Mouse (Mus musculus): ENCODE results near the gene Rexo1. TPM values are rescaled to one million over a fixed set of nuclear protein-coding genes. Genes with fewer than 3 reads are reported as not detected.
A peak's percentile ranks its signal among the peaks of the same experiment; 100 is the strongest.

Gene Rexo1
- total RNA-seq, 1 experiment: 27.4 TPM

- Histone ChIP-seq H3K9ac (ENCODE audit: insufficient read depth, low read depth, low read length, poor library complexity, severe bottlenecking) (no peak overlapping the region), H3K4me3 (ENCODE audit: insufficient read depth in 1 of 2, low read depth in 1 of 2, low read length in 2 of 2, poor library complexity in 1 of 2, severe bottlenecking in 1 of 2) (no peak overlapping the region), H3K4me1 (ENCODE audit: control insufficient read depth in 2 of 2, insufficient read depth in 2 of 2, low read length in 2 of 2, poor library complexity in 1 of 2) (peaks cover 3 to 4% of the 10 kb centered on the region in 2 experiments; a peak in 1 of 4 replicates), H3K36me3 (ENCODE audit: control insufficient read depth, insufficient read depth, low read length, poor library complexity, severe bottlenecking) (no peaks in the 10 kb centered on the region), H3K9me3 (ENCODE audit: control insufficient read depth, insufficient read depth, low read depth, low read length) (no peaks in the 10 kb centered on the region), H3K27ac (ENCODE audit: insufficient read depth, low read depth, low read length, poor library complexity, severe bottlenecking) (no peak overlapping the region)
- TF ChIP-seq HCFC1 (IDR thresholded peaks at IDR 0.05; ENCODE audit: borderline replicate concordance, insufficient read depth, low read length) (no peak), CHD2 (IDR thresholded peaks at IDR 0.05; ENCODE audit: low read depth, low read length) (no peak)
- DNase-seq (ENCODE audit: low read depth, low spot score): no peak
- in situ Hi-C loops (cut with MboI; ENCODE audit: low sequenced_read_pairs in 2 of 2, unreplicated experiment in 2 of 2): loop anchor here in 1 of 2 experiments (5.0 kb wide), 1 partner anchor 59 kb away; no protein-coding TSS in a partner anchor
These were observed 55.1 kb downstream of the Rexo1 start for GRCm38 (mm10) chr10:80506222-80506621.

GRCm38 (mm10) chr10:80504724-80505123, 56.6 kb downstream of the Rexo1 start:
- DNase-seq (ENCODE audit: low read depth, low spot score): no peak
- peak overlapping the region in 1 of 2 experiments; percentile 13; a peak in 1 of 4 replicates for H3K4me3 ChIP-seq (ENCODE audit: insufficient read depth in 1 of 2, low read depth in 1 of 2, low read length in 2 of 2, poor library complexity in 1 of 2, severe bottlenecking in 1 of 2)

GRCm38 (mm10) chr10:80503599-80504220, 57.6 kb downstream of the Rexo1 start:
- Histone ChIP-seq H3K4me1 (ENCODE audit: control insufficient read depth in 2 of 2, insufficient read depth in 2 of 2, low read length in 2 of 2, poor library complexity in 1 of 2) (peaks cover 0 to 3% of the 10 kb centered on the region in 2 experiments; a peak in 1 of 4 replicates), H3K27ac (ENCODE audit: insufficient read depth, low read depth, low read length, poor library complexity, severe bottlenecking) (no peak overlapping the region), H3K4me3 (ENCODE audit: insufficient read depth in 1 of 2, low read depth in 1 of 2, low read length in 2 of 2, poor library complexity in 1 of 2, severe bottlenecking in 1 of 2) (no peak overlapping the region; a peak in 1 of 4 replicates), H3K9me3 (ENCODE audit: control insufficient read depth, insufficient read depth, low read depth, low read length) (no peaks in the 10 kb centered on the region), H3K9ac (ENCODE audit: insufficient read depth, low read depth, low read length, poor library complexity, severe bottlenecking) (no peak overlapping the region), H3K36me3 (ENCODE audit: control insufficient read depth, insufficient read depth, low read length, poor library complexity, severe bottlenecking) (no peaks in the 10 kb centered on the region)
- in situ Hi-C loops (cut with MboI; ENCODE audit: low sequenced_read_pairs in 2 of 2, unreplicated experiment in 2 of 2): no loop called here
- TF ChIP-seq ZNF384 (IDR thresholded peaks at IDR 0.05; ENCODE audit: low read depth, low read length): no peak
- TF ChIP-seq HCFC1 (IDR thresholded peaks at IDR 0.05; ENCODE audit: borderline replicate concordance, insufficient read depth, low read length): no peak
- no peak for TF ChIP-seq CHD2 (IDR thresholded peaks at IDR 0.05; ENCODE audit: low read depth, low read length)
- no peak for TF ChIP-seq MAFK (IDR thresholded peaks at IDR 0.05; ENCODE audit: insufficient read depth, low read depth, low read length)
- no peak for TF ChIP-seq ZC3H11A (IDR thresholded peaks at IDR 0.05; ENCODE audit: borderline replicate concordance, low read depth, low read length)
- DNase-seq (ENCODE audit: low read depth, low spot score): no peak

More at GRCm38 (mm10) chr10:80504724-80505123, 56.6 kb downstream of the Rexo1 start:
- peaks cover 2 to 4% of the 10 kb centered on the region in 2 experiments; a peak in 1 of 4 replicates for H3K4me1 ChIP-seq (ENCODE audit: control insufficient read depth in 2 of 2, insufficient read depth in 2 of 2, low read length in 2 of 2, poor library complexity in 1 of 2)
- in situ Hi-C loops (cut with MboI; ENCODE audit: low sequenced_read_pairs in 2 of 2, unreplicated experiment in 2 of 2): loop anchor here in 1 of 2 experiments (5.0 kb wide), 1 partner anchor 57 kb away; no protein-coding TSS in a partner anchor
- H3K9me3 ChIP-seq (ENCODE audit: control insufficient read depth, insufficient read depth, low read depth, low read length): no peaks in the 10 kb centered on the region
- H3K36me3 ChIP-seq (ENCODE audit: control insufficient read depth, insufficient read depth, low read length, poor library complexity, severe bottlenecking): no peaks in the 10 kb centered on the region
- no peak overlapping the region for H3K27ac ChIP-seq (ENCODE audit: insufficient read depth, low read depth, low read length, poor library complexity, severe bottlenecking)
- no peak overlapping the region for H3K9ac ChIP-seq (ENCODE audit: insufficient read depth, low read depth, low read length, poor library complexity, severe bottlenecking)
- TF ChIP-seq ZC3H11A (IDR thresholded peaks at IDR 0.05; ENCODE audit: borderline replicate concordance, low read depth, low read length) (no peak), MAFK (IDR thresholded peaks at IDR 0.05; ENCODE audit: insufficient read depth, low read depth, low read length) (no peak), ZNF384 (IDR thresholded peaks at IDR 0.05; ENCODE audit: low read depth, low read length) (no peak), HCFC1 (IDR thresholded peaks at IDR 0.05; ENCODE audit: borderline replicate concordance, insufficient read depth, low read length) (no peak), CHD2 (IDR thresholded peaks at IDR 0.05; ENCODE audit: low read depth, low read length) (no peak)

- no peak for DNase-seq (ENCODE audit: low read depth, low spot score)
- Histone ChIP-seq H3K9ac (ENCODE audit: insufficient read depth, low read depth, low read length, poor library complexity, severe bottlenecking) (no peak overlapping the region), H3K9me3 (ENCODE audit: control insufficient read depth, insufficient read depth, low read depth, low read length) (no peaks in the 10 kb centered on the region), H3K4me3 (ENCODE audit: insufficient read depth in 1 of 2, low read depth in 1 of 2, low read length in 2 of 2, poor library complexity in 1 of 2, severe bottlenecking in 1 of 2) (no peak overlapping the region), H3K27ac (ENCODE audit: insufficient read depth, low read depth, low read length, poor library complexity, severe bottlenecking) (no peak overlapping the region), H3K36me3 (ENCODE audit: control insufficient read depth, insufficient read depth, low read length, poor library complexity, severe bottlenecking) (no peaks in the 10 kb centered on the region), H3K4me1 (ENCODE audit: control insufficient read depth in 2 of 2, insufficient read depth in 2 of 2, low read length in 2 of 2, poor library complexity in 1 of 2) (peaks cover 0 to 3% of the 10 kb centered on the region in 2 experiments; a peak in 1 of 4 replicates)
- no peak for TF ChIP-seq ZNF384 (IDR thresholded peaks at IDR 0.05; ENCODE audit: low read depth, low read length)
- TF ChIP-seq CHD2 (IDR thresholded peaks at IDR 0.05; ENCODE audit: low read depth, low read length): no peak
- no peak for TF ChIP-seq MAFK (IDR thresholded peaks at IDR 0.05; ENCODE audit: insufficient read depth, low read depth, low read length)
- TF ChIP-seq HCFC1 (IDR thresholded peaks at IDR 0.05; ENCODE audit: borderline replicate concordance, insufficient read depth, low read length): no peak
- no peak for TF ChIP-seq ZC3H11A (IDR thresholded peaks at IDR 0.05; ENCODE audit: borderline replicate concordance, low read depth, low read length)
- in situ Hi-C loops (cut with MboI; ENCODE audit: low sequenced_read_pairs in 2 of 2, unreplicated experiment in 2 of 2): no loop called here
These were observed 58.5 kb downstream of the Rexo1 start for GRCm38 (mm10) chr10:80502819-80503314.
